Mouse (Mus musculus): ENCODE data around the gene Hbb-bh2. TPM values are rescaled to one million over a fixed set of nuclear protein-coding genes. Genes with fewer than 3 reads are reported as not detected.
"Not testable (repeated sequence)": the region's sequence is repeated elsewhere in the genome, so short reads cannot be mapped to it uniquely, and the experiment has no call there.

Hbb-bh2 gene
- polyA plus RNA-seq, 1 experiment from 2014 or later: not detected

DNA sequence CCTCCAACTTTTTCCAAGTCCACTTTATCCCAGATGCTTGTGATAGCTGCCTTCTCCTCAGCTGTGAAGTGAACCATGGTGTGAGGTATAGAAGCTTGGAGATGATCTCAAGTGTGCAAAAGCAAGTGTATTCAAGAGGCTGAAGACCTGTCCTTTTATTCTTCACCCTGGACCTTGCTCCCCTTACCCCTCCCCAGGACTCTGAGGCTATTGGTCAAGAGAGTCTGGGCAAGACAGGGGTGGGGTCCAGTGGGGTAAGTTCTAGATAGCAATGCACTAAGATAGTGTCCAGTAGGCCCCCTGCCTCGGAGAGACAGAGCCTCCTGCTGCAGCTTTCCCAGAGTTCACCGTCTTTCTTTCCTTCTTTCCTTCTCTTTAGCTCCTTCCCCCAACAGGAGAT lies 2.7 kb upstream of the Hbb-bh2 start, which contains the start of gene Hbb-bh1:
TSS of gene Hbb-bh1 (minus strand) at position 131 of the 400 bp plus-strand sequence.
- no peak for ATAC-seq (ENCODE audit: low FRiP score)
- H3K4me3 ChIP-seq: no peak within 1 kb of the TSS
- no peaks in the 10 kb centered on the region for H3K27me3 ChIP-seq
- no peak within 1 kb of the TSS for H3K9ac ChIP-seq
- no peaks in the 10 kb centered on the region for H3K36me3 ChIP-seq
- H3K4me2 ChIP-seq (replicated peaks): no peak within 1 kb of the TSS
- H3K27ac ChIP-seq: no peak within 1 kb of the TSS
- no peaks in the 10 kb centered on the region for H3K9me3 ChIP-seq (replicated peaks)
- H3K4me1 ChIP-seq: no peaks in the 10 kb centered on the region
- 94% methylated on average over 2 of the region's 2 CpGs for WGBS

DNA sequence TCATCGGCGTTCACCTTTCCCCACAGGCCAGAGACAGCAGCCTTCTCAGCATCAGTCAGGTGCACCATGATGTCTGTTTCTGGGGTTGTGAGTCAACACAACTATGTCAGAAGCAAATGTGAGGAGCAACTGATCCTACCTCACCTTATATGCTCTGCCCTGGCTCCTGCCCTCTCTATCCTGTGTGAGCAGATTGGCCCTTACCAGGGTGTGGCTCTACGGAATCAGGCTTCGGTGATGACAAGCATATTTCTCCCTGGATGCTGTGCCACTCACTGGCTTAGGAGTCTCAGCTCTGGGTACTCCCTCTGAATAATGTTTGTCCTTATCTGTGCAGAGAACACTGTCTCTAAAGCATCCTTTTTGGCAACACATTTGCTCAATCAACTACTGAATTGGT lies 12.5 kb downstream of the Hbb-bh2 start, which contains the start of gene Hbb-bs:
TSS of gene Hbb-bs (minus strand) at position 289 of the 400 bp plus-strand sequence.
- Histone ChIP-seq H3K9ac (no peak within 1 kb of the TSS), H3K4me2 (replicated peaks) (no peak within 1 kb of the TSS), H3K4me3 (no peak within 1 kb of the TSS), H3K36me3 (no peaks in the 10 kb centered on the region), H3K27me3 (no peaks in the 10 kb centered on the region), H3K27ac (no peak within 1 kb of the TSS), H3K9me3 (replicated peaks) (no peaks in the 10 kb centered on the region), H3K4me1 (no peaks in the 10 kb centered on the region)
- peak; percentile 26; the same call in 1 of the 2 replicates for ATAC-seq (ENCODE audit: low FRiP score)
- WGBS: 91% methylated on average over 4 of the region's 4 CpGs

GRCm38 (mm10) chr7:103827139-103827538 lies 13.2 kb downstream of the Hbb-bh2 start:
- not testable (repeated sequence) for H3K27ac ChIP-seq; ATAC-seq (ENCODE audit: low FRiP score); H3K4me2 ChIP-seq (replicated peaks); H3K4me1 ChIP-seq; H3K9me3 ChIP-seq (replicated peaks); H3K27me3 ChIP-seq; H3K36me3 ChIP-seq; H3K9ac ChIP-seq; H3K4me3 ChIP-seq
- WGBS: no CpG with 5 or more reads among the region's 2 CpGs

GRCm38 (mm10) chr7:103826255-103826887 lies 13.9 kb downstream of the Hbb-bh2 start:
- H3K9ac ChIP-seq: no peak overlapping the region
- H3K9me3 ChIP-seq (replicated peaks): no peaks in the 10 kb centered on the region
- no peaks in the 10 kb centered on the region for H3K36me3 ChIP-seq
- no peaks in the 10 kb centered on the region for H3K27me3 ChIP-seq
- no peak overlapping the region for H3K27ac ChIP-seq
- H3K4me1 ChIP-seq: no peaks in the 10 kb centered on the region
- no peak for ATAC-seq (ENCODE audit: low FRiP score)
- H3K4me3 ChIP-seq: no peak overlapping the region
- no peak overlapping the region for H3K4me2 ChIP-seq (replicated peaks)
- WGBS: 66% methylated on average over 3 of the region's 3 CpGs

- no peak for ATAC-seq (ENCODE audit: low FRiP score)
- no peaks in the 10 kb centered on the region for H3K27me3 ChIP-seq
- H3K27ac ChIP-seq: no peak overlapping the region
- H3K36me3 ChIP-seq: no peaks in the 10 kb centered on the region
- H3K4me2 ChIP-seq (replicated peaks): no peak overlapping the region
- H3K9me3 ChIP-seq (replicated peaks): no peaks in the 10 kb centered on the region
- WGBS: 88% methylated on average over 3 of the region's 3 CpGs
- H3K4me3 ChIP-seq: no peak overlapping the region
- no peaks in the 10 kb centered on the region for H3K4me1 ChIP-seq
- no peak overlapping the region for H3K9ac ChIP-seq
These were observed 14.6 kb downstream of the Hbb-bh2 start for GRCm38 (mm10) chr7:103825536-103826254.

DNA sequence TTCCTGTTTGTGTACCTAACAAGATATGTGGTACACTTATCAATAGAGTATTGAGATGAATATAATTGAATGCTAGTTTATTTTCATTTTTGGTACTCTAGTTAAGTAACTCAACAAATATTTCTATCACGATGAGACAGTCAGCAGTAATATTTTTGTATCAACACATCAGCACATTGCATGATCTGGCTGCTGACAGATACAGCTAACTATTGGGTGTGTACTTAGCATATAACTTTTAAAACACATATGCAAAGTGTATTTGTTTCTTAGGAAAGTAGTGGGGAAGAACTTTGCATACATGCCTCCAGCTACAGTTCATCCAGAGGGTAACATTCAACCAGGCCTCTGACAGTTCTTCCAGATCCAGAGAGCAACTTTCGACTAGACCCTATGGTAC lies 15.7 kb downstream of the Hbb-bh2 start:
- H3K36me3 ChIP-seq: no peaks in the 10 kb centered on the region
- no peak for ATAC-seq (ENCODE audit: low FRiP score)
- H3K4me2 ChIP-seq (replicated peaks): no peak overlapping the region
- H3K9me3 ChIP-seq (replicated peaks): no peaks in the 10 kb centered on the region
- H3K27ac ChIP-seq: no peak overlapping the region
- H3K4me3 ChIP-seq: no peak overlapping the region
- H3K4me1 ChIP-seq: no peaks in the 10 kb centered on the region
- H3K27me3 ChIP-seq: no peaks in the 10 kb centered on the region
- WGBS: 89% methylated on average over 2 of the region's 2 CpGs
- no peak overlapping the region for H3K9ac ChIP-seq

DNA sequence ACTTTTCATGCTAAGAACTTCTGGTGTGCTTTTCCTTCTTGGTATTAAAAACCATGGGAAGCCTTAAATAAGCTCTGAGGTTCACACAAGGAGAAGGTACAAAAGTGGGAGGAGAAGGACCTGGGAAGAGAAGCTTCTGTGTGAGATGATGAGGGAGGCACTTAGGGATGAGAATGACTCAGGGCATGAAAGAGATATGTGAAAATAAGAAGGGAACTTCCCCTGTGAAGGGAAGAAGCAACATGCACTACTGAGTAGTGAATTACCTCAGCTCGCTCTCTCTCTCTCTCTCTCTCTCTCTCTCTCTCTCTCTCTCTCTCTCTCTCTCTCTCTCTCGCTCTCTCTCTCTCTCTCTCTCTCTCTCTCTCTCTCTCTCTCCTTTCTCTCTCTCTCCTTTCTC lies 25.2 kb downstream of the Hbb-bh2 start:
- H3K27me3 ChIP-seq; H3K4me2 ChIP-seq (replicated peaks); H3K27ac ChIP-seq; ATAC-seq (ENCODE audit: low FRiP score); H3K4me1 ChIP-seq; H3K36me3 ChIP-seq; H3K4me3 ChIP-seq; H3K9me3 ChIP-seq (replicated peaks); H3K9ac ChIP-seq: not testable (repeated sequence)
- no CpG with 5 or more reads among the region's 2 CpGs for WGBS

DNA sequence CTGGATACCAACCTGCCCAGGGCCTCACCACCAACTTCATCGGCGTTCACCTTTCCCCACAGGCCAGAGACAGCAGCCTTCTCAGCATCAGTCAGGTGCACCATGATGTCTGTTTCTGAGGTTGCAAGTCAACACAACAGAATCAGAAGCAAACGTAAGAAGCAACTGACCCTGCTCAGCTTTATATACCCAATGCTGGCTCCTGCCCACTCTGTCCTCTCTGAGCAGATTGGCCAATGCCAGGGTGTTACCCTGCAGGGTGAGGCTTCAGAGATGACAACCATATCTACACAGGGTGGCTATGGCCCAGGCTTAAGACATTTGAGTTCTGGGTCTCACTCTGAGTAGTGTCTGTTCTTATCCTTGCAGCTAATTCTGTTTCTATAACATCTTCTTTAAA lies 26.6 kb downstream of the Hbb-bh2 start, which contains the start of gene Hbb-bt:
TSS of gene Hbb-bt (minus strand) at position 231 of the 400 bp plus-strand sequence.
- no peak for ATAC-seq (ENCODE audit: low FRiP score)
- WGBS: 88% methylated on average over 3 of the region's 3 CpGs
- Histone ChIP-seq H3K27me3 (no peaks in the 10 kb centered on the region), H3K36me3 (no peaks in the 10 kb centered on the region), H3K9me3 (replicated peaks) (no peaks in the 10 kb centered on the region), H3K27ac (no peak within 1 kb of the TSS), H3K9ac (no peak within 1 kb of the TSS), H3K4me1 (no peaks in the 10 kb centered on the region), H3K4me2 (replicated peaks) (no peak within 1 kb of the TSS), H3K4me3 (no peak within 1 kb of the TSS)

GRCm38 (mm10) chr7:103813152-103813551 lies 27.2 kb downstream of the Hbb-bh2 start:
- not testable (repeated sequence) for H3K9me3 ChIP-seq (replicated peaks); H3K4me2 ChIP-seq (replicated peaks); H3K36me3 ChIP-seq; H3K4me3 ChIP-seq; H3K27me3 ChIP-seq; H3K27ac ChIP-seq; ATAC-seq (ENCODE audit: low FRiP score); H3K4me1 ChIP-seq; H3K9ac ChIP-seq
- WGBS: no CpG with 5 or more reads among the region's 3 CpGs

DNA sequence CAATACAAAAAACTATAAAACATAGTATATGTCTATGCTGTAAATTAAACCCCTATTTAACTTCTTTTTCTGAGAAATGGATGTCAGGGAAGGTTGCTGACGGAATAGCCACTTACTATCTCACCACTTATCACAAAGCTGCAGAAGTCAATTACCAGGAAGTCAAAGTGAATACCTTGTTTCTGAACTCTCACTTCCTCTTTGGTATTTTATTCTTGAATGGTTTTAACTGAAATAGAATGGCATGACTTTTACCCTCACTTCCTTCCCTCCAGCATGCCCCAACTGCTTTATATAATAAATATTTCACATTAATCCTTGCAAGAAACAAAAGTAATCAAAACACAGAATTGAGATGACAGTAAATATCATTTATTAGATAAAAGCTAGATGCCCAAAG lies 28.1 kb downstream of the Hbb-bh2 start:
- Histone ChIP-seq H3K9me3 (replicated peaks) (no peaks in the 10 kb centered on the region), H3K27me3 (no peaks in the 10 kb centered on the region), H3K9ac (no peak overlapping the region), H3K4me3 (no peak overlapping the region), H3K27ac (no peak overlapping the region), H3K36me3 (no peaks in the 10 kb centered on the region), H3K4me2 (replicated peaks) (no peak overlapping the region), H3K4me1 (no peaks in the 10 kb centered on the region)
- 78% methylated on average over 1 of the region's 1 CpGs for WGBS
- ATAC-seq (ENCODE audit: low FRiP score): no peak

- H3K27me3 ChIP-seq: no peaks in the 10 kb centered on the region
- no peak overlapping the region for H3K4me3 ChIP-seq
- no peak for ATAC-seq (ENCODE audit: low FRiP score)
- 100% methylated on average over 1 of the region's 1 CpGs for WGBS
- H3K9ac ChIP-seq: no peak overlapping the region
- H3K9me3 ChIP-seq (replicated peaks): no peaks in the 10 kb centered on the region
- no peaks in the 10 kb centered on the region for H3K4me1 ChIP-seq
- no peak overlapping the region for H3K4me2 ChIP-seq (replicated peaks)
- H3K36me3 ChIP-seq: no peaks in the 10 kb centered on the region
- no peak overlapping the region for H3K27ac ChIP-seq
These were observed 29.0 kb downstream of the Hbb-bh2 start for GRCm38 (mm10) chr7:103811223-103811845.

GRCm38 (mm10) chr7:103810746-103811145 lies 29.6 kb downstream of the Hbb-bh2 start:
- Histone ChIP-seq H3K4me1 (no peaks in the 10 kb centered on the region), H3K27me3 (no peaks in the 10 kb centered on the region), H3K4me2 (replicated peaks) (no peak overlapping the region), H3K4me3 (no peak overlapping the region), H3K27ac (no peak overlapping the region), H3K9me3 (replicated peaks) (no peaks in the 10 kb centered on the region), H3K9ac (no peak overlapping the region), H3K36me3 (no peaks in the 10 kb centered on the region)
- WGBS: 90% methylated on average over 3 of the region's 3 CpGs
- no peak for ATAC-seq (ENCODE audit: low FRiP score)
